Mouse (Mus musculus) adrenal gland, postnatal 0 days (tissue): Measurements from ENCODE around the gene Cep57. TPM values are rescaled to one million over a fixed set of nuclear protein-coding genes. Genes with fewer than 3 reads are reported as not detected.

ENCODE experiments used
- polyA plus RNA-seq: library from polyadenylated mRNA; unstranded; fragments of >200 nt; fragmentation: Nextera tagmentation; extraction: Ambion mirVana; gene quantifications from 2 replicates; pipeline ENCODE4 v1.2.1, GENCODE M21; 2015

The Cep57 gene
- polyA plus RNA-seq, result 33.5 and 39.2 TPM in 2 replicates

GRCm38 (mm10) chr9:13826832-13827405 is at the start of gene Cep57:
TSS of gene Cep57 (minus strand) at chr9:13827107.

GRCm38 (mm10) chr9:13827406-13828086 is 639 bp upstream of the Cep57 start, which contains the start of gene Fam76b:
TSS of gene Fam76b (plus strand) at chr9:13827716.

Other genes starting within 250 kb of the Cep57 start
- 40.1 and 57.2 TPM in 2 replicates for gene Mtmr2, start 78.7 kb downstream of the Cep57 start, polyA plus RNA-seq
- 12.2 and 15.6 TPM in 2 replicates for gene Fam76b, start 609 bp upstream of the Cep57 start, polyA plus RNA-seq